Mouse (Mus musculus): ENCODE measurements around the gene Proser2. TPM values are rescaled to one million over a fixed set of nuclear protein-coding genes. Genes with fewer than 3 reads are reported as not detected.

The Proser2 gene
- not detected in 2 replicates for polyA plus RNA-seq (2012)

- TF ChIP-seq GATA1 (IDR thresholded peaks at IDR 0.05; ENCODE audit: low read length): no peak
These were observed at the start of gene Proser2 for GRCm38 (mm10) chr2:6129555-6130355. Gene Proser2 (minus strand): TSS chr2:6130211.

- no peak for TF ChIP-seq GATA1 (IDR thresholded peaks at IDR 0.05; ENCODE audit: low read length)
These were observed 49.7 kb upstream of the Proser2 start for GRCm38 (mm10) chr2:6179749-6180117.

GRCm38 (mm10) chr2:6178901-6179748, 49.1 kb upstream of the Proser2 start:
- TF ChIP-seq GATA1 (IDR thresholded peaks at IDR 0.05; ENCODE audit: low read length): no peak

DNA sequence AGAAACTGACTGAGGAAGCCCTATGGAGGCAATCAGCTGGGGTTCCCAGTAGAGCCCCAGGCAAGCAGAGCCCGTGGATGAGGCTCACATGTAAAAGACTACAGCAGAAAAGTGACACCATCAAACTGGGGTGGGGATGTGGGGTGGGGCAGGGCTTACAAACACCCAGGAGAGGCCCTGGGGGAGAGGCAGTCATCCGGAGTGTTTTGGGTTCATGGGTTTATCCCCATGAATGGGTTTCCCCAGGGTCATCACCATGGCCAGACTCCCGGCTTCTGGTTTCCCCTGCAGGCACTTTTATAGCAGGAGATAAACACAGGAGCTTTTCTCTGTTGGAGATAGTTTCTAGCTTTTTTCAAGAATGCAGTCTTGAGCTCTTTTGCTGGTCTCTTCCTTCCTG, 43.0 kb upstream of the Proser2 start:
- no peak for TF ChIP-seq GATA1 (IDR thresholded peaks at IDR 0.05; ENCODE audit: low read length)

DNA sequence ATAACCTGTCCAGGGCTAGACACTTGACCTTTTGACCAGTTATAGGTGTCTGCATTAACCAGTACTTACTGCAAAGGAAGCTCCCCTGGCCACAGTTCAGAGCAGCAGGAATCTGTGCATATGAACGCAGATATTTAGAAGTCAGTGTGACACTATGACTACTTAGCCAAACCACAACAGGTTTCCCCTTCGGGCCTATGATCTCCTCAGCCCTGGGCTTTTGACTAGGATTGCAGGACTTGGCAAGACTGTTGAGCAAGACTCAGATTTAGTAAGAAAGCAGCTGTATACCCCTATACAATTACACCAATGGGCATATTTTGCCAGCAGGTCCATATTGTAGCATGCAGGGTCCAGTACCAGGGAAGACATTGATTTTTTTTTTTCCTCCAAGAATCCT, 38.5 kb upstream of the Proser2 start:
- TF ChIP-seq GATA1 (IDR thresholded peaks at IDR 0.05; ENCODE audit: low read length): no peak

DNA sequence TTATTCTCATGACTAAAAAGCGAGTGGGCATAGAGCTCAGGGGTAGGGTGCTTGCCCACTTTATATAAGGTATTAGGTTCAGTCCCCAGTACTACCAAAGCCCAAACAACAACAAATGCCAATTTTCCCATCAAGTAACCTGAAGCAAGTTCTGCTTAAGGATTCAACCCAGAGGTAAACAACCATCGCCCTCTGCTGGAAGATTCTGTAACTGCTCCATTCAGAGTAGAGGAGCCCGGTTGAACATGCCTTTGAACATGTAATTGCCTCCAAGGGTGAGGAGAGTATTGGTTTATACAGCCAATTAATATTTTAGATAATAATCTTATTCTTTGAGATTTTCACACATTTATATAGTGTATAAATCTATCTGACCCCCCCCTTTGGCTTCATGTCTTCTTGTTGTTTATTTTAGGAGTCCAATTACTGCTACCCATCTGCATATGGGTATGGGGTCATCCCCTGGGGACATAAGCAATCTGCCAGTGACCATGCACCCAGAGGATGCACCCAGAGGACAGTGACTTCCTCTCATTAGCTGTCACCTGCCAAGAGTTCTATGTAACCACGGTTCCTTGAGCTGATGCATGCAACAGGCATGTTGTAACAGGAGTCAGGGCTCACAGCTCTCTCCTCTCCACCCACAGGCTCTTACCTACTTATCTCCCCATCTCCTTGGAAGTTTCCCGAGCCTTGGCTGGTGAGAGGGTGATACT, 38.0 kb upstream of the Proser2 start:
- TF ChIP-seq GATA1 (IDR thresholded peaks at IDR 0.05; ENCODE audit: low read length): no peak

DNA sequence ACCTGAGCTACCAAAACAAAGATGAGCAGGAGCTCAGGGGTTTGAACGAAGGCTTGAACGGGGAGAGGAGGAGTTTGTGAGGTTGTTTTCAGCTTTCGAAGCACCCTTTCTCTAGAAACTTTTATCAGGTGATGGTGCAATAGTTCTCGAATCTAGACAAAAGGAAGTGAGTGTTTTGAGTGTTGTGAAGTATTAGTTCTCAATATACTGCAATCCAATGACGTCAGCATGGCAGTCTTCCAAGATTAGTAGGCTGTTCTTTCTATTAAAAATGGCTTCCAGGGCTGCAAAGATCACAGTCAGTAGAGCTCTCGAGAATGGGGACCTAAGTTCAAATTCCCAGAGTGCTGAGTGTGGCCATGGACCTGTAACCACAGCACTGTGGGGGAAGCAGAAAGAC, 35.8 kb upstream of the Proser2 start:
- TF ChIP-seq GATA1 (IDR thresholded peaks at IDR 0.05; ENCODE audit: low read length): no peak

DNA sequence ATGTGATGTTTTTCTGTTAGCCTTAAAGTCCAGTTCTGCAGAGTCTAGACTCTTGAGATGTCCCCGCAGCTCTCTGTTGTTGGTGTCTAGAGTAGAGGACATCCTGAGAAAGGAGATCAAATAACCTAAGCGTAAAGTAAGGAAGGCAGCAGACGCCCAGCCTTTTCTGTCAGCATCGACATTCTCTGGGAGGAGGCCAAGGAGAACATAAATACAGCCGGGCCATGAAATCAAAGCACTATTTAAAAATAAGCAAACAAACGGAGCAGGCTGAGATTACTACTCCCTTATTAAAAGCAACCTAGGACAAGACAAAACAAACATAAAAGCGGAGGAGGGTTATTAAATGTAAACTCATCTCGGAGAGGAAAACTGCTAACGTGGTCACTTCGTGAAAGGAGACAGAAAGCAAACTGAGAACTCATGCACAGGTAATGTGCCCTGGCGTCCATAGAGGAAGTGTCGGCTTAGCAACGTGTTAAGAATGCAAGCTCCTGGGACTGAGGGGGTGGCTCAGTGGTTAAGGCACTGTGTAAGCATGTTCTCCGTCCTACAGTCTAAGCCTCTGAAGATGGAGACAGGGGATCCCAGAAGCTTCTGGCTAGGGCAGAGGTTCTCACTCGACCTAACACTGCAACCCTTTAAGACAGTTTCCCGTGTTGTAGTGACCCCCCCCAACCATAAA, 34.7 kb upstream of the Proser2 start:
- TF ChIP-seq GATA1 (IDR thresholded peaks at IDR 0.05; ENCODE audit: low read length): no peak

GRCm38 (mm10) chr2:6162366-6163040, 32.5 kb upstream of the Proser2 start:
- no peak for TF ChIP-seq GATA1 (IDR thresholded peaks at IDR 0.05; ENCODE audit: low read length)

- TF ChIP-seq GATA1 (IDR thresholded peaks at IDR 0.05; ENCODE audit: low read length): no peak
These were observed 29.7 kb upstream of the Proser2 start for GRCm38 (mm10) chr2:6159735-6160134.

- no peak for TF ChIP-seq GATA1 (IDR thresholded peaks at IDR 0.05; ENCODE audit: low read length)
These were observed 29.2 kb upstream of the Proser2 start for GRCm38 (mm10) chr2:6159219-6159618.

- no peak for TF ChIP-seq GATA1 (IDR thresholded peaks at IDR 0.05; ENCODE audit: low read length)
These were observed 27.6 kb upstream of the Proser2 start for GRCm38 (mm10) chr2:6157635-6158034.

DNA sequence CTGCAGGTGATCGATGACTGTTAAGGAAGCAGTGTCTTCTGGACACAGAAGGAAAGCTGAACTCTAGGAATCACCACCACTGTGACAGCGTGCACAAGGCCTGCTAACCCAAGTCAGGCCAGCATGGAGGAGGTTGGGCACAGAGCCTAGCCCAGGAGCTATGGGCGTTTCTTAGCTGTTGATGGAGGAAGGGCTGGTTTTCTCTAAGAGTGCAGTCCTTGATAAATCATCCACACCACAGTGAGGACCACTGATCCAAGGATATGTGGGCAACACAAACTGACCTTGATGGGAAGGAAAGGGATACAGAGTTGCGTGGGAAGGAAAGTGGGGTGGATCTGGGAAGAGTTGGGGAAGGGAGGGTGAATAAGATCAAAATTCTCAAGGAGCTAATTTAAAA, 27.2 kb upstream of the Proser2 start:
- no peak for TF ChIP-seq GATA1 (IDR thresholded peaks at IDR 0.05; ENCODE audit: low read length)

DNA sequence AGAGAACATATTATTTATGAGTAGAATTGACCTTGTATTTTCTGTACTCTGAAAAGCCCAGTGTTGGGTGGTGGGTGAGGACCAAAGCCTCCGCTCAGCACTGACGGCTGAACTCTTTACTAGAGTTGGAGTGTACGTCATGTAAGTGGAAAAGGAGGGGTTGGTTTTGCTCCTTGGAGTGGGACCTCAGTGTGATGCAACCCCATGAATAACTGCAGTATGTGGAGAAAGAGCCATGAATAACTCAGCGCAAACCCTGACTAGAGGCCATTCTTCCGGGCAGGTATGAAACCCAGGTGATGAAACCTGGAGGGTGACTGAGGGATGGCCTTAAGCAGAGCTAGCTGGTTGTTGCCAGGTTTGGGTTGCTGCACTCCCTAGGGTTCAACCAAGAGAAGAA, 19.8 kb upstream of the Proser2 start:
- no peak for TF ChIP-seq GATA1 (IDR thresholded peaks at IDR 0.05; ENCODE audit: low read length)

- TF ChIP-seq GATA1 (IDR thresholded peaks at IDR 0.05; ENCODE audit: low read length): no peak
These were observed 16.9 kb upstream of the Proser2 start for GRCm38 (mm10) chr2:6146901-6147300.

Data from G1E-ER4 (cell line).